Mouse (Mus musculus) embryonic fibroblast, embryonic 13.5 days (primary cell): ENCODE measurements at regions not wholly inside any gene's neighbourhood (a gene's known extent, or its start where the extent isn't known, plus 50 kb on each side); places are given as distances from the start of the nearest gene placed in this dataset.

Experiments
- H3K27ac ChIP-seq: 2 replicates; pipeline ENCODE4 v1.5.1; 2012; ENCODE audit warnings: low read length, control low read depth, inconsistent platforms; ENCODE audit not compliant: insufficient read depth
- H3K4me1 ChIP-seq: 2 replicates; pipeline ENCODE4 v1.6.1; 2011; ENCODE audit warnings: low read length; ENCODE audit not compliant: control insufficient read depth, insufficient read depth
- H3K4me3 ChIP-seq: 2 replicates; pipeline ENCODE4 v1.5.1; 2011; ENCODE audit warnings: mild to moderate bottlenecking, control low read depth, low read length; ENCODE audit not compliant: insufficient read depth
- CTCF ChIP-seq: IDR thresholded peaks from 2 replicates; pipeline ENCODE4 v1.5.1; 2011; ENCODE audit warnings: mild to moderate bottlenecking, control low read depth, low read length, moderate library complexity, borderline replicate concordance; ENCODE audit not compliant: insufficient read depth
- POLR2A ChIP-seq: IDR thresholded peaks from 2 replicates; pipeline ENCODE4 v1.6.1; 2011; ENCODE audit warnings: low read depth, mild to moderate bottlenecking, control low read depth, low read length, moderate library complexity

GRCm38 (mm10) chr17:4227889-4228288 lies 531.8 kb upstream of the Nox3 start:
- no peak for TF ChIP-seq CTCF
- no peak for TF ChIP-seq POLR2A
- Histone ChIP-seq H3K4me3 (no peak overlapping the region), H3K4me1 (no peaks in the 10 kb centered on the region; the same call in 1 of the 2 replicates), H3K27ac (no peak overlapping the region)

GRCm38 (mm10) chr17:4229969-4230368 lies 533.9 kb upstream of the Nox3 start:
- Histone ChIP-seq H3K27ac (no peak overlapping the region), H3K4me1 (no peaks in the 10 kb centered on the region; the same call in 1 of the 2 replicates), H3K4me3 (no peak overlapping the region)
- TF ChIP-seq CTCF (no peak), POLR2A (no peak)

DNA sequence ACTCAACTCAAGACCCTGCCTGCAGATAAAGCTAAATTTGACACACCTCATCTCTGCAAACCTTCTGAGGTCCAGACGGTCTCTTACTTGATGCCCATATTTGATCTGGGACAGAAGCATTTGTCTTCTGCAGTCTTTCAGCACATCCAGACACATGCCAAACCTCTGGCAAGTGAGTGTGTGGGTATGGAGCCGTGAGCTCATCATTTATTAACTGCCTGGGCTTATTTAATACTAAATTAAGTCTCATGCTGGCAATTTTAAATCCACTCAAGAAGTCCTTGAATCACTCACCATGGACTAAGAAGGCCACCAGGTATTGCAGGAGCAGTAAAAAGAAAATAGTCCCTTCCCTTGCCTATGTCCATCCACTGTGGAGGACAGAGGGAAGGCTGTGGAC lies 554.4 kb upstream of the Nox3 start:
- no peak overlapping the region for H3K4me3 ChIP-seq
- H3K4me1 ChIP-seq = no peaks in the 10 kb centered on the region
- no peak for TF ChIP-seq CTCF
- no peak for TF ChIP-seq POLR2A
- H3K27ac ChIP-seq = no peak overlapping the region

DNA sequence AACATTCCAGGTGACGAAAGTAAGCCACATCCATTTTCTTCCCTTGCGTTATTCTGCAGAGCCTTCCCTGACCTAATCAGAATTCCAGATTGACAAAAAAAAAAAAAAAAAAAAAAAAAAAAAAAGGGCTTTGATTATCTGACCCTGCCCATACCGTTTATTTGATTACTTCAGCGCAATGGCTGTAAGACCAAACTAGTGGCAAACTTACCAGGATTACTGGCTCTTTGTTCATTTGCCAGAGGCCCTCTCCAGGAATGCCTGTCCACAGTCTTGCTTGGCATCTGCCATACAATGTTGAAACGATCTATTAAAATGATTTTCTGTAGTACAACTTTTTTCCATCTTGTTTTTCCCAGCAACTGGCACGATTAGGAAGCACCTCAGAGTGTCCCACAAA lies 569.4 kb upstream of the Nox3 start:
- TF ChIP-seq POLR2A (no peak), CTCF (no peak)
- no peak overlapping the region for H3K27ac ChIP-seq
- H3K4me1 ChIP-seq = no peaks in the 10 kb centered on the region
- H3K4me3 ChIP-seq = no peak overlapping the region

DNA sequence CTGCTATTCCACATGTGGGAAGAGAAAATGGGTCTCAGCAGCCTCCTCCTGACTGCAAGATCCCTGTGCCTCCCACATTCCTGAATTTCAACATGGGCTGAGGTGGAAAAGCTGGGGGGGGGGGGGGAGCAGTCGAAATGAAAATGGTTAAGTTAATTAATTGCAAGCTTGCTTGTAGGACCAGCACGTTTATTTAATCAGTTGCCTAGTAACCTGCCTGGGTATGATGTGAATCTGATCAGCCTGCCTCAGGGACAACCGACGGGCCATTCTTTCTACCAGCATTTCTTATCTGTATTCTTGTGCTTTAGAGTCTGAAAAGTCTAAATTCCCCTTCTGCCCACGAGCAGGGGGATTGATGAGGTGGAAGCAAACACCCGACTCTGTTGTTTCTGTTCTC lies 569.9 kb upstream of the Nox3 start:
- Histone ChIP-seq H3K4me3 (no peak overlapping the region), H3K4me1 (no peaks in the 10 kb centered on the region), H3K27ac (no peak overlapping the region)
- TF ChIP-seq CTCF (no peak), POLR2A (no peak)

GRCm38 (mm10) chr17:4266487-4266886 lies 570.4 kb upstream of the Nox3 start:
- Histone ChIP-seq H3K4me1 (no peaks in the 10 kb centered on the region), H3K4me3 (no peak overlapping the region), H3K27ac (no peak overlapping the region)
- TF ChIP-seq CTCF = no peak
- no peak for TF ChIP-seq POLR2A

DNA sequence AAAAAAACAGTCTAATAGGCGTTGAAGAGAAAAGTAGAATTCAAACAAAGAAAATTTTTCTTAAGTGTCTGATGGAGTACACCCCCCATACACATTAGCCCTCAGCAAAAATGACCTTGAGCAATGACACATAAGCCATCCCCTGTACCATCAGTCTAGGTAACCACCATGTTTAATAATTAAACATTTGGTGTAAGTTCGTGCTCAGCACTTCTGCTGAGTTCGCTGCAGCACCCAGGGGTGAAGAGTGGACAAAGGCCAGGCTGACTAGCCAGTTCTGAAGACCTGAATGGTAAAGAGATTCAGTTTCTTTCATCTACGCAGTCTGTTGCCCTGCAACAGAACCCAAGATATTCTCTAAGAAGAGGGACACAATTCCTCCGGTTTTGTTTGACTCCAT lies 572.3 kb upstream of the Nox3 start:
- no peaks in the 10 kb centered on the region for H3K4me1 ChIP-seq
- H3K27ac ChIP-seq = no peak overlapping the region
- TF ChIP-seq POLR2A (no peak), CTCF (no peak)
- H3K4me3 ChIP-seq = no peak overlapping the region

- TF ChIP-seq CTCF = no peak
- no peak for TF ChIP-seq POLR2A
- Histone ChIP-seq H3K4me1 (no peaks in the 10 kb centered on the region), H3K27ac (no peak overlapping the region), H3K4me3 (no peak overlapping the region)
Observed at GRCm38 (mm10) chr17:4272456-4272855, 576.4 kb upstream of the Nox3 start.

DNA sequence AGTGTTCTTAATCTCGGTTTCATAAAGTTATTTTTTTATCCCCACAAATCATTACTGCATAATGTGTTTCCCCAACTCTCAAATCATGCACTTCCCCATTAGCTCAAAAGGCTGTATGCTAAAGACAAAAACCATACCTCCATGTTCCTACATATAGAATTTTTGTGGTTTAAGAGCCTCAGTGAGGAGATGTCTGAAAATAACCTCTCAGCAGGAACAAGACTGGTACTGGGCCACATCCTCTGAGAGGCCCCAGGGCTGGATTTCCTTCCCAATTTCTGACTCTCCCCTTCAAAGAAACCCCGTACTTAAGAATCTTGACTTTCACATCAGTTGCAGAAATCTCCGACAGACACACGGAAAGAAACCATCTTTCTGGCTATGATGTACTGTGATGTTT lies 580.7 kb upstream of the Nox3 start:
- TF ChIP-seq CTCF = no peak
- no peak for TF ChIP-seq POLR2A
- H3K27ac ChIP-seq = no peak overlapping the region
- H3K4me3 ChIP-seq = no peak overlapping the region
- no peaks in the 10 kb centered on the region for H3K4me1 ChIP-seq

GRCm38 (mm10) chr17:4278239-4278827 lies 582.3 kb upstream of the Nox3 start:
- H3K4me1 ChIP-seq = no peaks in the 10 kb centered on the region
- TF ChIP-seq CTCF (no peak), POLR2A (no peak)
- H3K27ac ChIP-seq = no peak overlapping the region
- H3K4me3 ChIP-seq = no peak overlapping the region

DNA sequence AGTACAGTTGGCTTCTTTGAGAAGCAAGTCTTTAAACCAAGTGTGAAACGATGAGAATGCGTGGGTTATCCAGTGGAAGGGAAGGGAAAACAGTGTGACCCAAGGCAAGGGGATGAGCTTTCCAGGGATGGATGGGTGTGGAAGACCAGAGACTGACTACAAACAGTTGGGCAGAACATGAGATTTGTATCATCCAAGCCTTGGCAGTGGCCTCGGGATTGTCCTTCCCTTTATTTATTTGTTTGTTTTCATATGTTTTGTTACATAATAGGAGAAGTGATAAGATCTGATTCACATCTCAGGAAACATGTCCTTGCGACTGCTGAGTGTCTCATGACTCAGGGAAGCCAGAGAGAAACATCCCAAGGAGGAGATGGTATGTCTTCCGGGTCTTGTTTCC lies 585.4 kb upstream of the Nox3 start:
- no peak overlapping the region for H3K27ac ChIP-seq
- TF ChIP-seq CTCF = no peak
- TF ChIP-seq POLR2A = no peak
- no peaks in the 10 kb centered on the region for H3K4me1 ChIP-seq
- H3K4me3 ChIP-seq = no peak overlapping the region
